Mouse (Mus musculus) CD4-positive helper T cell, adult 2 months (primary cell): ENCODE measurements around the gene Fgfr2.
A peak's percentile ranks its signal among the peaks of the same experiment; 100 is the strongest.

Source experiments
- DNase-seq: peaks from one replicate; pipeline ENCODE4 v3.0.0-alpha.2; 2012; ENCODE audit warnings: low read depth, missing footprints, low spot score

Fgfr2 gene

DNA sequence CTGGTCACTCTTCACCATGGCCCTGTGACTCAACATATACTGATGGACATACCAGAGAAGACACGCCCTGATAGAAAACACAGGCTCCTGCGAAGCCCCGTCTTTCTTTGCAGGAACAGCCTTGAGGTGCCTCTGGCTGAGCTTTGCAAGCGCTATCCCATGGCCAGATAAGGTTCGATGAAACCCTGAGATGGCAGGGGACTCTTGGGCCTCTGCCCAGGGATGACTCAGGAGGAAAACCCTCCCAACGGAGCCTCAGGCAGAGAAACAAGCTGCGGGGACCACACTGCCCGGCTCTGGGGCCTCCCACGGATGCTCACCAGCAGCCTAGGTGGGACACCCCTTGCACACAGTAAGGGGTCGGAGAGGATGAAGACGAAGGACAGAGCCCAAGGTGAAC is 115.8 kb downstream of the Fgfr2 start:
- DNase-seq = no peak

DNA sequence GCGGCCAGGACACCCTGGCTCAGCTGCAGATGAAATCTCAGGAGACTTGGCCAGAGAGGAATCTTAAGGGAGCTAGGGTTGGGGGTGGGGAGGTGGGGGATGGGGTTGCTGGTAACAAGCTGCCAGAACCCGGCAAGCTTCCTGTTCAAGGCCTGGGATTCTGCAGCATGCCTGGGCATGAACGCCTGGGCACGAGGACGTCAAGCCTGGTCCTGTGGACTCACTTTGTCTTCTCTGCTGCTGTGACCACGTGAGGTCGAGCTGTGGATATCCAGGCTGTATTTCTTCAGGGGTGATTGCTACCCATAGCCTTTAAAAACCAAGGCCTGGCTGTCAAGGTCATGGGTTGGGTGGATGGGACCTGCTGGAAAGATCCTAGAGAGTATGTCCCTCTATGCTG is 117.4 kb downstream of the Fgfr2 start:
- DNase-seq = no peak

DNA sequence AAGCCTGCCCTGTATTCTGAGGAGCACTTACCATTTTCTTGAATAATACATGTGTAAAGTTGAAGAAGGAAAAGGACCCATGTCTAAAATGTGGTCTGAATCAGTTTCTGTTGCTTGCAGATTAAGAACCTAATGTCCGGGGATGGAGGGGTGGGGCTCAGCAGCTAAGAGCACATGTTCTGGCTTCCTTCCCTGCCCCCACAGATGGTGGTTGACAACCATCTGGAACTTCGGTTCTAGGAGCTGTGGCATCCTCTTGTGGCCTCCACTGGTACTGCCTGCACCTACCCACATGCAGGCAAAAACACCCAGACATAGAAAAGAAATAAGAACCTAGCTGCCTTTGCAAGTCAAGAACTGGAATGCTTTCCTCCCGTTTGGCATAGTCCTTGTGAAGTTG is 119.7 kb downstream of the Fgfr2 start:
- peak; percentile 61 for DNase-seq

DNA sequence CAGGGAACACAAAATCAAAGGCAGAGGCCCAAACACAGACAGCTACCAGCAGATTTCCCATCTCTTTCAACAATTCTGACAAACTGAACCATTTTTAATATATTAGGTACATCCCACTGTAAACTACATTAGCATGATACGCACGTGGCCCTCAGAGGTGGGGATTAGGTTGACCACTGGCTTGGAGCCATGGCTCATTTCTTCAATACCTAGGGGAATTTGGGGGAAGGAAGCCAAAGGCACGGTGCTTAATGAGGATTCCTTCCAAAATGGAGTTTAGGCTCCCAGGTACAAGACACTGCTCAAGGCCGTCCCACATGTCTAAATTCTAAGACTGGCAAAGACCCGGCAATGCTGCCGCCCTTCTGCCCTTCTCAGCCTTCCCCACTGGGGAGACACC is 120.9 kb downstream of the Fgfr2 start:
- no peak for DNase-seq

DNA sequence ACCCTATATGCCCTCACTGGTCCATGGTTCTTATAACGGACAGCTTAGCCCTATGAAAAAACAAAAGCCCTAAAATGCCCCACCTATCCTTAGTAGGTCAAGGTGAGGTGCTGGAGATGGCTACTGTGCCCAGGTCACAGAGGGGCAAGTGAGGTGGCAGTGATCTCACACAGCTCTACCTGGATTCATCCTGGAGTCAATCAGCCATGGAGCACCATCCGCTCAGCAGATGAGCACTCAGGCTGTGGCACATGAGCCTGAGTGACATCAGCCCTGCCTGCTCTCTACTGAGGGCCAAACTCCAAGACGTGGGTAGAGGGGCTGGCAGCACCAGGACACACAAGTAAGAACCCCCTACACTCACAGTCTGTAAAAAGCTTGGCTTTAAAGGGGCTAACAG is 121.8 kb downstream of the Fgfr2 start:
- DNase-seq = no peak

DNA sequence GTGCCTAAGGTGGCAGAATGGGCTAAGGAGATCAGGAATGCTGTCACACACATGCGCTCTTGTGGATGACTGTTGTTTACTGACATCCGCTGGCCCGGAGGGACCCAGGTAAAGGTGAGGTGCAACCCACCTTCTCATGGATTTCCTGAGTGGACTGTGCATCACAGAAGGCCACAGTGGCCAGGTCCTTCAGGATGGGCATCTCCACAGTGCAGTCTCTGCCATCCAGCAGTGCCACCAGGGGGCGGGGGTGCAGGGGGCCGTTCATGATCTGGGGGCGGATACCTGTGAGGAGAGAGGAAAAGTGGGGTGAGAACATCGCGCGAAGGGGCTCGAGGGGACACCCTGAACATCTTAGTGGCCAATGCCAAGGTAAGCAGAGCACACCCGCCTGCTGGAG is 124.1 kb downstream of the Fgfr2 start:
- no peak for DNase-seq

DNA sequence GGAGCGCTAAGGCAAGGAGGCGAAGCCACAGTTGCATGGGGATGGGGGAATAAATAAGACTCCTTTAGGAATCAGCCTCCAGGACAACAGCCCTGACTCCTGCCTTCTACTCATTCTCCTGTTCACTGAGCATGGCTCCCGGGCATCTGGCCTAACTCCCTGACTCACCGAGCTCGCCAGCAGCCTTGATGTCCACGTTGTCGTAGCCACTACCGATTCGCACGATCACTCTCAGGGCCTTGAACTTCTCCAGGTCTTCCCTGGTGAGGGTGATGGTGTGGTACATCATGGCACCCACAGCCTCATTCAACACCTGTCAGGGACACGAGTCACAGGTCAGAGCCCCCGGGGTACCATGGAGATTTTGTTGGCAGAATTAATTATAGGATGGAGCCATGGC is 124.5 kb downstream of the Fgfr2 start:
- DNase-seq = no peak

DNA sequence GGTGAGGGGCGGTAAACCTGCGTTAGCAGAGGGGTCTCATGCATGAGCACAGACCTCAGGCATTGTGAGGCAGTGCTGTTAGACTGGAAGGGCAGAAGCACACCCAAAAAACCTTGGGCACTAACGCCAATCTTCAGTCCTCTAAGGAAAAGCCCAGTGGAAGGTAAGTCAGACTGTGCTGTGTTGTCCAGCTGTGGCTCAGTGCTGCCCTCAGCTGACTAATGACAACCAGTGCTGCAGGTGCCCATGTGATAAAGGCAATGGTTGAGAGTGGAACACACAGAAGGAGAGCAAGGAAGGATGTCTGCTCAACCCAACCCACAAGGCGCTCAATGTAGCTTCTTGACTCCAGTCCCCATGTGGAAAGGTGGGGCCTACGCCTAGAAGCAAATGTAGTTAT is 126.8 kb downstream of the Fgfr2 start:
- no peak for DNase-seq

DNA sequence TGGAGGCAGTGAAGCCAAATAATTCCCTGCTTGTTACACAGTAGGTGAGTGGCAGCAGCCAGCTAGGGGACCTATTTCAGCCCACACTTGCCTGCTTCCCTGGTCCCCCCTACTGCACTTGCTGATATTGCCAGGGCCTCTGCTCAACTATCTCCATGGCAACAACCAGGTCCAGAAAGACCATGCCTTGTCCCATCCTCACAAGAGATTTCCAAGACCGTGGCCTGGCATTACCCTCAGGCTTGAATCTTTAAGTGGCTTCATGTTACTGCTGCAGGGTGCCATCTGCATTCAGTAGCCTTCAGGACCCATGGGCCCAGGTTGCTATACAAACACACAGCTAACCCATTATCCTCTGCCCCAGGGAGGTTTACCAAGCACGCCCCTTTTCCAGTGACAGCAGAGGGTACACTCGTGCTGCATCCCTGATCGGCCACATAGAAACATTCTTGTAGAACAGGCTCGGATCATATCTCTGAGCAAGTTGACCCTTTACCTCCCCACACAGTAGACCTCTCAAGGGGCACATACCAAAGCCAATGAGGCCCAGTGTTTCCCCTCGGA is 128.4 kb downstream of the Fgfr2 start:
- no peak for DNase-seq

DNA sequence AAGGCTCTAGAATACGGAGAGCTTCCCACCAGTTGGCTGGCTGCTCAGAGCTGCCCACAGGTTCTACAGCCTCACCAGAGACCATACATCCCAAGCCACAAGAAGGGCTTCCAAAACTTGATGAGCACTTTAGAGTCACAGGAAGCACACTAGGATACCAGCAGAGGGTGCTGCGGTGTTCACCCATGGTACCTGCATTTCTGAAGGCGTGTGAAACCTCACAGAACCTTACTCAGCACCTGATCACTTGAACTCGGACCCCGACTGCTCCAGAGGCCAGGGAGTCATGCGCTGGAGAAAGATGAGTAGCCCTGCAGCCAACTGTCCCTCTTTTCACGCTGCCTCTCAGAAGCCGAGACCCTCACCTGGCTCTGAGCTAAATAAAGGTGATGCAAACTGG is 129.0 kb downstream of the Fgfr2 start:
- DNase-seq = no peak

DNA sequence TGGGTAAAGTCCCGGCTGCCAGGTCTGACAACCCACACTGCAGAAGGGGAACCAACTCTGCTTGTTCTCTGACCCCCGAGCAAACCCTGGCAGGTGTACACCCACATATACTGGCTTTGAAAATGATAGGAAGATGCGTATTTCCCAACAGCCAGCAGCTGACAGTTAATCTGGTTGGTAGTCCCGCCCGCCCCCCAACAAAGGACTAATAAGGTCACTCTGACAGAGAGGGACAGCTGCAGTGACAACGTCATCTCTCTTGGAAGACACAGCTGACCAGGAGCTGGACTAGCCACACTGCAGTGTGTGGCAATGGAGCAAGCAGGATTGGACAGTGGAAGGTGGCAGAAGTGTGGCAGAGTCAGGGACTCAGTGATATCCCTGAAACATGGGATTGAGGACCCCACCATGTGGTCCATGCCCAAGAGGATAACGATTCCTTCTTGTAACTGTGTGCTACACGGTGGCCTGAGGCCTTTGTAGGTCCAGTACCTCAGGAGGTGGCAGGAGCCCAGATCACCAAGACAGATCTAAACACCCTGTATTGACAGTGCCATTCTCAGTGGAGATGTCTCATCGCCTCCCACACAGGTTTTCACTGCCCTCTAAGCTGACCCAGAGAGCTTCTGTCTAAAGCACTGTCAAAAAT is 130.1 kb downstream of the Fgfr2 start:
- no peak for DNase-seq

DNA sequence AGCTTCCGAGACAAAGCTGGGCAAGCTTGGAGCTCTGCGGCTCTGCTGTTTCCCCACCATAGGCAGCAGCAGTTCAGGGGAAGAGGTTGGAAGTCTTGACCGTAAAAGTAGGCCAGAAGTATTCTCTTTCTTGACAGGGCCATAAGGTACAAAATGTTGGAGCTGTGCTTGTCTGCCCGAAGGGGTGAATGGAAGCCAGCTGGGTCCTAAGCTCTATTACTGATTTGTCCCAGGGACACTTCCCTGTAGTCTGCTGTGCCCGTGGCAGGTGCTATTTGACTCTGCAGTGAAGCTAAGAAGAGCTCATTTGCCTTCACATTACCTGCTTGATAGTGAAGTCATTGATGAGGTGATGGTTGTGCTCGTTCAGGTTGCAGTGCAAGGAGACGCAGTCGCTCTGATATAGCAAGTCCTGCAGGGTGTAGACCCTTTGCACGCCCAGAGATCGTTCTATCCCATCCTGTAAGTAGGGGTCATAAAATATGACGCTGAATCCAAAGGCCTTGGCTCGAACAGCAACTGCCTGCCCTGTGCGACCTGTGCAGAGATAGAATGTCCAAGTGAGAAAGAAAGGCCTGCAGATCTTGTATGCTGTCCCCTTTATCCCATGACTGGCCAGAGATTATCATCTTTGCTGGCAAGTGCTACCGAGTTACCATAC is 131.8 kb downstream of the Fgfr2 start:
- DNase-seq = no peak

DNA sequence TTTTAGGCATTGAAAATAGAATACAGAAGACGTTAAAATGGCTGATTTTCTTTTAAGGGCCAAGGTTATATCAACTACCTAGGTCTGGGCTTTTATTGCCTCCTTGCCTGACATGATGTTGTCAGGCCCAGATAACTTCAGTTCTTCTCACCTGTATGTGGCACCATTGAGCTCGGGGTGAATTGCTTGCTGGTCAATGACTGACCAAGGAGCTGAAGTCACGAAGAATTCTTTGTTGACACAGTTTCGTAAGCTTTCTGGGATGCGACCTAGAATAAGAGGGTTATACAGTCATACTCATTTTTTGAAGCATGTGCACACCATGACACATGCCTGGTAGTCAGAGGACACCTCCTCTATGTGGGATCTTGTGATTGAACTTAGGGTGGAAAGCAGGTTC is 133.3 kb downstream of the Fgfr2 start:
- DNase-seq = no peak

DNA sequence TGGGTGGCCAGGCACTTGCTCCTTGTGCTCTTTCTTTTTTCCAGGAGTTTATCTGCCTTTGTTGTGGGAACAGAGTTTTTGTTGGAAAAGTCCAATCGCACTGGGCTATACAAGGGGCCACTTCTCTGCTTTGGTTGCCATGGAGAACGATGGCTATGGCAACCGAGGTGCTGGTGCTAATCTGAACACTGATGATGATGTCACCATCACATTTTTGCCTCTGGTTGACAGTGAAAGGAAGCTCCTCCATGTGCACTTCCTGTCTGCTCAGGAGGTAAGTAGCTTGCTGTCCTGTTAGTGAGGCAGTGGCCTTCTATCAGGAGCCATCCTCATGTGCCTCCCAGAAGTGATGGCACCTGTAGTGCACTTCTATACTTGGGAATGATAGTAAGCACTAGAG is 140.5 kb downstream of the Fgfr2 start:
- no peak for DNase-seq

DNA sequence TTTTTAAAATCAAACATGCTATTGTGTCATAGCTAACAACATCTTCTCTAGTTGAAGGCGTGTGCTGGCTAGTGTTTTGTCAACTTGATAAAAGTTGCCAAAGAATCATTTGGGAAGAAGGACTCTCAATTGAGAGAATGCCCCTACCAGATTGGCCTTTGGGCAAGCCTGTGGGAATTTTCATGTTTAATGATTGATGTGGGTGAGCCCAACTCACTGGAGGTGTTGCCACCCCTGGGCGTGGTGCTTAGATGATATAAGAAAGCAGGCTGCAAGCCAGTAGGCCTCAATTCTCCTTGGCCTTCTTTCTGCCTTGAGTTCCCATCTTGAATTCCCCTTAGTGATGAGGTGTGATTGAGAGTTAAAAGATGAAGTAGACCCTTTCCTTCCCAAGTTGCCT is 145.2 kb downstream of the Fgfr2 start:
- DNase-seq = no peak

DNA sequence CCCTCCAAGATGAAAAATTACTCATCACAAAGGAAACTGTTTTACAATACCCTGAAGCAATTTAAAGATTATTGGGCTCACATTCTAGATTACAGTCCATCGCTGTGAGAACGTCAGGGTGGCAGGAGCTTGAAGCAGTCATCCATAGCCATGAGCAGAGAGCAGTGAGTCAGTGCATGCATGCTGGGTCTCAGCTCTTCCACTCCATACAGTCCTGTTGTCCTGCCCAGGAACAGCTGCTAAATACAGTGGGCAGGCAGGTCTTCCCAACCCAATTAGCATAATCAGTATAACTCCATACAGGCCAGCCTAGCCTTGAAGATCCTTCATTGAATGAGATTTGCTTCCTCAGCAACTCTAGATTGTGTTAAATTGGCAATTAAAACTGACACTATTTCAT is 147.1 kb downstream of the Fgfr2 start:
- no peak for DNase-seq

DNA sequence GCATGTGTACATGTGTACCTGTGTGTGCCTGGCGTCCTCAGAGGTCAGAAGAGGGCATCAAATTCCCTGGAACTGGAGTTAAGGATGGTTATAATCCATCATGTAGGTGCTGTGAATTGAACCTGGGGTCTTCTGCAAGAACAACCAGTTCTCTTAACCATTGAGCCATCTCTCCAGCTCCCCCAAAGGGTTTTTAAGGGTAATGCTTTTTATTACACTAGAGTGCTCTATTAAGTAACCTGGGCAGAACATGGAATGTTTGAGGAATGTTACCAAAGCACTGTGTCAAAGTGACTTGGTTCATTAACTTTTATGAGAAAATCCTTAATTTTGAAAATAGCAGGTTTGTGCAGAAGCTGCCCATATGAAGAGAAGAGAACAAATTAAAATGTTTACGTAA is 151.1 kb downstream of the Fgfr2 start:
- DNase-seq = no peak

DNA sequence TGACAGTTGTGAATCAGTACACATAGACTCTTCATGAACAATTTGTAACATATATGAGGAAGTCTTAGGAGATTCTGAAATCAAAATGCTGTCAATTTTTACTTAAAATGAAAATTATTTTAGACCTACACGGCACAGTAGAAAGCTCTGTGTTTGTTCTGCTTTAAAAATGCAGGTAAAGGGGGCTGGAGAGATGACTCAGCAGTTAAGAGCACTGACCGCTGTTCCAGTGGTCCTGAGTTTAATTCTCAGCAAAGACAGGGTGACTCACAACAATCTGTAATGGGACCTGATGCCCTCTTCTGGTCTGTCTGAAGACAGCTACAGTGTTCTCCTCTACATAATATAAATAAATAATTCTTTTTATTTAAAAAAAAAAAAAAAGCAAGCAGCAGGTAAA is 157.4 kb downstream of the Fgfr2 start:
- DNase-seq = no peak

DNA sequence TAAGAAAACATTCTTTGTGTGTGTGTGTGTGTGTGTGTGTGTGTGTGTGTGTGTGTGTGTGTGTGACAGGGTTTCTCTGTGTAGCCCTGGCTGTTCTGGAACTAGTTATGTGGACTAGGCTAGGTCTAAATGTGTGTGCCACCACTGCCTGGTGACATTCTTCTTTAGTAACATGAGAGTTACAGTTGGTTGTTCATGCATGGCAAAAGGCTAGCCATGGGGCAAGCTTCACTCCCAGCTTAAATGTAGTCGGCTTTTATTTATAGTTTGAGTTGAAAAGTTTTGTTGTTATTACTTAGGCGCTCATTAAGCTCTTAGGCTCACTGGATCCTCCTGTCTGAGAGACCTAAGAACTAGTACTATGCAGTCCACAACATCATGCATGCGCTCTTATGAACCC is 158.8 kb downstream of the Fgfr2 start:
- no peak for DNase-seq

DNA sequence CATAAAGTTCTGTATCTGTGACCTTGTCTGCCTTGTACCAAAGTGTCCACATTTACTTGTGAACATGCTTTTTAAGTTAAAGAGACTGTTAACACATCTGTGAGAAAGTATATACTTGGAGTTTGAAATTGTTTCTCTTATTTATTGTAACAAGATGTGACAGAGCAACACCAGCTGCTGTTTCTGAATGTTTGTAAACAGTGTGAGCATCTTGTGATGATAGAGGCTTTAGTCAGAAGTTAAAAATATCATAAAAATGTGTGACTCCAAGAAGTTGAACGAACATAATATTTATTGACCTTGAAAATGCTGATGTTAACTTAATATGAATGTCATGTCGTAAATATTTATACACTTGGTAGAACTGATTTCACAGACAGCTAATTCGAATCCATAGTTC is 172.5 kb downstream of the Fgfr2 start:
- no peak for DNase-seq

DNA sequence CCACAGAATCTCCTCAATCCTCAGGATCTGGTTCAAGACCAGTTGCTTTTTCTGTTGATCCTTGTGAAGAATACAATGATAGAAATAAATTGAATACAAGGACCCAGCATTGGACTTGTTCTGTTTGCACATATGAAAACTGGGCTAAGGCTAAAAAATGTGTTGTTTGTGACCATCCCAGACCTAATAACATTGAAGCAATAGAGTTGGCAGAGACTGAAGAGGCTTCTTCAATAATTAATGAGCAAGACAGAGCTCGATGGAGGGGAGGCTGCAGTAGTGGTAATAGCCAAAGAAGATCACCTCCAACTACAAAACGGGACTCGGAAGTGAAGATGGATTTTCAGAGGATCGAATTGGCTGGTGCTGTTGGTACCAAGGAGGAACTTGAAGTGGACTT is 173.2 kb downstream of the Fgfr2 start:
- DNase-seq = no peak

DNA sequence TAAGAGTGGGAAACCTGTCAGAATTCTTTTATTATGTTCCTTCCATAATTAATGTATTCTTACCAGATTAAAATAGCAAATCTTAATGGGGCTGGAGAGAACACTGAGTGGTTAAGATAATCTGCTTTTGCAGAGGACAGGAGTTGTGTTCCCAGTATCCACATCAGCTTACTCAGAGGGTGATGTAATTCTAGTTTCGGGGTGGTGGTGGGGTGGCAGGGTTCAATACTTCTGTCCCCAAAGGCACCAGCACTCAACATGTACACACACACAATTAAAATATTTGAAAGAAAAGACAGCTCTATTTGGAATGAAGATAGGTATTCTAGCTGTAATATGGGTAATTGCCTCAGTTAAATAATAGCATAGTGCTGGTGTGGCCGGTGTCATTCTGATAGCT is 182.6 kb downstream of the Fgfr2 start:
- DNase-seq = no peak

DNA sequence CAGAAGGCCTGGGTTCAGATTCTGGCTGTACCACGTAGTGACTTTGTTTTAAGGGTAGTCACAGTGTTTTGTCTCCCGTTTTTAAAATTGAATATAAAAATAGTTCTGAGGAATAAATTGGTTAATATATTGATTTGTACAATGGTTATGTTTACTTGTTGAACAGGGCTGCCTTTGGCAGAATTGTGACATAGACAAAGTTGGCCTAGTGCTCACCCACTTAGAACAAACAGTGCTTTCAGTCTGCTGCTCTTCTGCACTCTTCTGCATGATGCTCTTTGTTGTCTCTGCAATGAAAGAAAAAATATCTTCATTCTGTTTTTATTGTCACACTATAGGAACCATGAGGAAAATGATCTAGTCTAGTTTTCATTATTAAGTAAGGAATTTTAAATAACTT is 184.0 kb downstream of the Fgfr2 start:
- DNase-seq = no peak

DNA sequence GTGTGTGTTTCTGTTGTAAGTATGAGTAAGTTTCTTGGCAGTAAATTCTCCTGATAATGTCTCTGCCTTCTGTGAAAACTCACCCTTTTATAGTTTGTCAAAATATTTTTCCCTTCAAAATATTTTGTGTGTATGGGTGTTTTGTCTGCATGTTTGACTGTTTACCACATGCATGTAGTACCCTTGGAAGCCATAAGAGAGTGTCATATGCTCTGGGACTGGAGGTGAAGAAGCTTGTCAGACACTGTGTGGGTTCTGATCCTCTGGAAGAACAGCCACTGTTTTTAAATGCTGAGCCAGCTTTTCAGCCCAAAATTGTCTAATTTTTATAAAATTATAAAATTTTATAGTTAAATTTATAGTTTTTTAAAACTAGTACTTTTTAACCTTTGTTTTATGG is 188.4 kb downstream of the Fgfr2 start:
- no peak for DNase-seq
